Mouse (Mus musculus): ENCODE results near the gene Ptger3.
A peak's percentile ranks its signal among the peaks of the same experiment; 100 is the strongest.

Ptger3 gene

GRCm38 (mm10) chr3:157566725-157567565, at the start of gene Ptger3:
Gene Ptger3 (plus strand): TSS chr3:157566892.
- peak; percentile 45 for DNase-seq

- DNase-seq = no peak
These were observed 48.7 kb upstream of the Ptger3 start for GRCm38 (mm10) chr3:157517992-157518391.

GRCm38 (mm10) chr3:157520433-157520832, 46.3 kb upstream of the Ptger3 start:
- DNase-seq = peak; percentile 61

DNA sequence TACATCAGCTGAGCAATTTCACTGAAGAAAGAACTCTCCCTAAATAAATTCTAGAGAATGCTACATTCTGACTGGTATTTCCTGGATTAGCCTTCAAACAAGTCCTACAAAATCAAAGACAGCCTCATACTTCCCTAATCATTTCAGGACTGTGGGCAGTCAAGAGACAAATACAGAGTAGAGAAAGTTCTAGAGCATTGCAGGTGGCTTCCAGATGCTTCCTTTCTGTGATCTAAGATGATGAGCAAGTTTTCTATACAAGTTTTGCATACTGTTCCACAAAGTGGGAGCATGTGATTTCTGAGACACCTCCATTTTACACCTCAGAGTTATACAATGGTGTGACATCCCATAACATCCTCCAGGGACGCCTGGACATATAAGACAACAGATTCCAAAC, 42.9 kb upstream of the Ptger3 start:
- no peak for DNase-seq

DNA sequence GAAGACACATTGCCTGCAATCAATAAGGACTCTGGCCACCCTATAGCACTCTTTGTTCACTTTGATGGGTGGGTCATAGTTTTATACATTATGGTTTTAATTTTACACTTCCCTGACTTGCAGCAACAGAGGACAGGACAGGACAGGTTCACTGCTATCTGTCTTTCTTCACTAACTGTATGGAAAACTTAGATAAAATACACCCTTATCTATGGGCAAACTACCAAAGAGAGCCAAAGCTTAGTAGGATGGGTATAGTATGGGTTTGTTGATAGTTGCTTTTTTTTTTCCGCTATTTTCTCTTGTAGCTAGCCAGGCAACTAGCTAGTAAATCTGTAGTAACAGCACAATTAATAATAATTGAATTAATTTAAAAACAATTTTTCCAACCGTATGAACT, 35.1 kb upstream of the Ptger3 start:
- no peak for DNase-seq

DNA sequence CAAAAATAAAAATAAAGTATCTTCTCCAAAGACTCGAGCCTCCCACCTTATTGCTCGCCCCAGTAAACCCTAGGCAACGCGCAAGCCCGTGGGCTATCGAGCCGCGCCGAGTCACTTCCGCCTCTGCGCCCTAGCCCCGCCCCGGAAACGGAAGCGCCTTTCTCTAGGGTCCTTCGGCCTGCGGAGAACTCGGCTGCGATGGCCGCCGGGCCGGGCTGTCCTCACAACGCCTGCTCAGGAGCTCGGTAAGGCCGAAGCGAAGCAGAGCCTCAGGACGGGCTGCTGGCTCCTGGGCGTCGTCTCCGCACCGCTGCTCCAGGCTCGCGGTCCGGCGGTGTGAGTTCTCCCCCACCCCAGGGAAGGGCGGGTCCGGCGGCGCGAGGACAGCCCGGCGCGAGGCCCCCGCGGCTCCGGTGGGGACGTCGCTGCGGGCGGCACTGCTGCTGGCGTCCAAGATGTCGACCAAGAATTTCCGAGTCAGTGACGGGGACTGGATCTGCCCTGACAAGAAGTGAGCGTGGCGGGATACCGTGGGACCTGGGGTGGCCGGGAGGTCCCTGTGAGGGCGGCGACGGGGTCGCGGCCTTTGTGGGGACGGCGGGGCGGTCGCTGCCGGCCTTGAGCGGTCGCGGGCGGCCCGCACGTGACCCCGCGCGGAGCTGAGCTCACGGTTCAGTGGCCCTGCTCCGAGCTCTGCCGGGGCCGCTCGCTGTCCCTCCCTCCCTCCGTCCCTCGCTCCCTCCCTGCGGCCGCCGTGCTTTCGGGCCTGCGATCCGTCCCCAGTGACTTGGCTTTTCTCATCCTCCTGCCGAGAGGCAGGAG, 32.5 kb upstream of the Ptger3 start, which contains the start of gene Zranb2:
Gene Zranb2, plus strand, starts transcription at position 197 of the 822 bp plus-strand sequence.
- DNase-seq = peak; percentile 94

- no peak for DNase-seq
These were observed 31.8 kb upstream of the Ptger3 start for GRCm38 (mm10) chr3:157534786-157535415.

- DNase-seq = no peak
These were observed 17.4 kb upstream of the Ptger3 start for GRCm38 (mm10) chr3:157549323-157549722.

DNA sequence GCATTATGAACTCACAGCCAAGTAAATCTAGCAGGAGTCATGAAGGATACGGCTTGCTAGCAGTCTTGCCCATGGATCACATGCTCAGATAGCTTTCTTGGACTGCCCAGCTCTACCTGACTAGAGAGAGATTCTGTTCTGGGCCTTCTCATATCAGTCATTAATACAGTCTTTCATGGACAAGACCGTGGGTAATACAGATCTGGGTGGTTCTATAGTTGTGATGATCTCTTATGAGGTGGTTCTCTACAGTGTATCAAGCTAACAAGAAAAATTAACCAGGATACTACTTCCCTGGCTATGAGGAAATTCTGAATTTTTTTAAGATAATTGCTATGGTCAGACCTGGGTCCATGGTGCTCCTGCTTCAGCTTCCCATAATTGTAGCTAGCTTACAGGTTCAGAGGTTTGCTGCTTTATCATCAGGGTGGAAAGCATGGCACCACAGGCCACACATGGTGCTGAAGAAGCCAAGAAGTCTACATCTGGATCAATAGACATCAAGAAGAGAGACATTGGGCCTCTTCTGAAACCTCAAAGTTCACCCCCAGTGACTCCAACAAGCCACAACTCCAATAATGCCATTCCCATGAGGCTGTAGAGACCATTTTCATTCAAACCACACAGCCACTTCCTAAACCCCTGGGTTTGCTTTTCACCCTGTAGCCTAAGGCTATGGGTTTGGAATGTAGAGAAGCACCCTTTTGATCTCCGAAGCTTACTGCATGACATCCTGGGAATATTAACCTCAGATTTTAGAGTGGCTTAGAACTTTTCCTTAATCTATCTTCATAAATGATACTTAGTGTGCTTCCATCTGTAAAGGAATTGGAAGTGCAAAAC, 16.7 kb upstream of the Ptger3 start:
- DNase-seq = no peak

GRCm38 (mm10) chr3:157565196-157565595, 1.5 kb upstream of the Ptger3 start:
- DNase-seq = peak; percentile 12

DNA sequence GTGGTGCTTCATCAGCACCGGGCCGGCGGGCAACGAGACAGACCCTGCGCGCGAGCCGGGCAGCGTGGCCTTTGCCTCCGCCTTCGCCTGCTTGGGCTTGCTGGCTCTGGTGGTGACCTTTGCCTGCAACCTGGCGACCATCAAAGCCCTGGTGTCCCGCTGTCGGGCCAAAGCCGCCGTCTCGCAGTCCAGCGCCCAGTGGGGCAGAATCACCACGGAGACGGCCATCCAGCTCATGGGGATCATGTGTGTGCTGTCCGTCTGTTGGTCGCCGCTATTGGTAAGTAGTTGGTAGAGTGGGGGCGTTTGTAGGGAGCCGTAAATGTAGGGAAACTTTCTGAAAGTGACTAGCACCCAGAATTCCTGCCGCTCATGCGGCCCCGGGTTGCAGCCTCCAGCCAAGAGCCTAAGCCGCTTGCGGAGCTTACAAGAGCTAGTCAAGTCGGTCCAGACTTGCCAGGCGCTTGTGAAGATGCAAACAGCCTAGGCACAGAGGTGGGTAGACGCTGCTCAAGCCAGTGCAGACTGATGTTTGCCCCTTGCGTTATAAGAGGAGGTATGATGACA, 957 bp downstream of the Ptger3 start:
- no peak for DNase-seq

DNA sequence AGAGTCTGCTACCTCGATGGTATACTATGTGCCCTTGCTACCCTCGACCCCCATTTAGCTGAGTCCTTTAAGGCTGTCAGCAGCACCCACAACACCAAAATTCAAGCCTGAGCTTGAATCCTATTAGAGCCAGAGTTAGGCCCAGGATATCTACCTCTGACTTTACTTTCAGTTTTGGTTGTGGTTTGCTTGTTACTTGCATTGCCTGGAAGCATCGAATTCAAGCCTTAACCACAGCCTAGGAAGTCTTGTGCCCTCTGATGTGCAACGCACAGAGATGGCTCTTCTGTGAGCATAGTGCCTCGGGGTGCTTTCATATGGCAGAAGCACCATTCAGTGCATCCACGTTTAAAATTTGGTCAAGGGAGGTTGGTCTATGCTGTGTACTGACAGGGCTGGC, 5.3 kb downstream of the Ptger3 start:
- DNase-seq = no peak

GRCm38 (mm10) chr3:157575441-157576342, 9.0 kb downstream of the Ptger3 start:
- DNase-seq = no peak

- no peak for DNase-seq
These were observed 9.6 kb downstream of the Ptger3 start for GRCm38 (mm10) chr3:157576343-157576722.

GRCm38 (mm10) chr3:157576862-157577261, 10.2 kb downstream of the Ptger3 start:
- DNase-seq = no peak

- DNase-seq = no peak
These were observed 11.9 kb downstream of the Ptger3 start for GRCm38 (mm10) chr3:157578469-157579170.

GRCm38 (mm10) chr3:157579376-157579775, 12.7 kb downstream of the Ptger3 start:
- no peak for DNase-seq

- no peak for DNase-seq
These were observed 13.6 kb downstream of the Ptger3 start for GRCm38 (mm10) chr3:157580299-157580698.

- no peak for DNase-seq
These were observed 15.1 kb downstream of the Ptger3 start for GRCm38 (mm10) chr3:157581755-157582154.

All from right cerebral cortex, adult 18-20 months (tissue).